Mouse (Mus musculus): ENCODE measurements around the gene Gfm1. TPM values are rescaled to one million over a fixed set of nuclear protein-coding genes. Genes with fewer than 3 reads are reported as not detected.

The Gfm1 gene
- polyA plus RNA-seq, 1 experiment from 2014 or later = 31.0 TPM

Other genes starting within 250 kb of the Gfm1 start
- gene Mlf1, start 56.0 kb upstream of the Gfm1 start, polyA plus RNA-seq (2015; fragmentation: Nextera tagmentation; extraction: Ambion mirVana) = 28.6 and 33.7 TPM in 2 replicates
- not detected in 2 replicates for gene Gm17402, start 54.9 kb upstream of the Gfm1 start, polyA plus RNA-seq (2015; fragmentation: Nextera tagmentation; extraction: Ambion mirVana)
- gene Lxn, start 33.8 kb downstream of the Gfm1 start, polyA plus RNA-seq (2015; fragmentation: Nextera tagmentation; extraction: Ambion mirVana) = 162 and 199 TPM in 2 replicates
- gene Rarres1, start 85.4 kb downstream of the Gfm1 start, polyA plus RNA-seq (2015; fragmentation: Nextera tagmentation; extraction: Ambion mirVana) = 2.6 and 5.1 TPM in 2 replicates
- 30.1 and 30.9 TPM in 2 replicates for gene Mfsd1, start 152.6 kb downstream of the Gfm1 start, polyA plus RNA-seq (2015; fragmentation: Nextera tagmentation; extraction: Ambion mirVana)

All from midbrain, embryonic 15.5 days (tissue).